Mouse (Mus musculus) midbrain, embryonic 14.5 days (tissue): ENCODE results near the gene Acp5. TPM values are rescaled to one million over a fixed set of nuclear protein-coding genes. Genes with fewer than 3 reads are reported as not detected.

ENCODE experiments used
- microRNA-seq: library from miRNA; unstranded; fragments of <30 nt; microRNA quantifications from one replicate; pipeline ENCODE4, GENCODE M21; 2016
- polyA plus RNA-seq: library from polyadenylated mRNA; unstranded; fragments of >200 nt; fragmentation: Nextera tagmentation; extraction: Ambion mirVana; gene quantifications from 2 replicates; pipeline ENCODE4 v1.2.1, GENCODE M21; 2014

Gene Acp5
- polyA plus RNA-seq, 1 experiment from 2014 or later = 0.79 TPM

Small RNAs within 50 kb of the gene (microRNA-seq; reads per million reads assigned to microRNA genes)
- 1.0 reads per million for gene Mir7084

Other genes starting within 250 kb of the Acp5 start
- 9.8 and 10.2 TPM in 2 replicates for gene Rab3d, start 217.5 kb downstream of the Acp5 start, polyA plus RNA-seq
- gene Ccdc159, start 208.2 kb downstream of the Acp5 start, polyA plus RNA-seq = 5.7 and 7.7 TPM in 2 replicates
- gene Tmem205, start 208.2 kb downstream of the Acp5 start, polyA plus RNA-seq = 42.2 and 51.8 TPM in 2 replicates
- gene Plppr2, start 198.7 kb downstream of the Acp5 start, polyA plus RNA-seq = 91.3 and 92.2 TPM in 2 replicates
- gene Swsap1, start 180.0 kb downstream of the Acp5 start, polyA plus RNA-seq = 21.5 and 22.8 TPM in 2 replicates
- gene Epor, start 172.2 kb downstream of the Acp5 start, polyA plus RNA-seq = 0.65 and 2.0 TPM in 2 replicates
- 0.53 and 0.68 TPM in 2 replicates for gene Rgl3, start 146.3 kb downstream of the Acp5 start, polyA plus RNA-seq
- 4.5 and 4.6 TPM in 2 replicates for gene Ccdc151, start 133.1 kb downstream of the Acp5 start, polyA plus RNA-seq
- gene Prkcsh, start 132.9 kb downstream of the Acp5 start, polyA plus RNA-seq = 70.6 and 73.2 TPM in 2 replicates
- gene Elavl3, start 83.7 kb downstream of the Acp5 start, polyA plus RNA-seq = 137 and 162 TPM in 2 replicates
- gene Gm49318, start 64.5 kb downstream of the Acp5 start, polyA plus RNA-seq = not detected in 2 replicates
- gene Zfp653, start 64.3 kb downstream of the Acp5 start, polyA plus RNA-seq = 14.7 and 18.1 TPM in 2 replicates
- gene Ecsit, start 50.3 kb downstream of the Acp5 start, polyA plus RNA-seq = 45.6 and 48.5 TPM in 2 replicates
- 0.58 and 0.61 TPM in 2 replicates for gene Cnn1, start 36.5 kb downstream of the Acp5 start, polyA plus RNA-seq
- gene Elof1, start 18.5 kb downstream of the Acp5 start, polyA plus RNA-seq = 182 and 196 TPM in 2 replicates
- 94.1 and 96.4 TPM in 2 replicates for gene Pigyl, start 21.1 kb upstream of the Acp5 start, polyA plus RNA-seq
- gene Zfp872, start 52.4 kb upstream of the Acp5 start, polyA plus RNA-seq = 0.07 and 0.55 TPM in 2 replicates
- 9.0 and 11.0 TPM in 2 replicates for gene Zfp809, start 90.0 kb upstream of the Acp5 start, polyA plus RNA-seq
- 13.8 and 14.0 TPM in 2 replicates for gene Zfp599, start 124.2 kb upstream of the Acp5 start, polyA plus RNA-seq
- gene Zfp810, start 171.9 kb upstream of the Acp5 start, polyA plus RNA-seq = 32.2 and 38.4 TPM in 2 replicates